Mouse (Mus musculus): ENCODE results near the gene Exosc5.

DNA sequence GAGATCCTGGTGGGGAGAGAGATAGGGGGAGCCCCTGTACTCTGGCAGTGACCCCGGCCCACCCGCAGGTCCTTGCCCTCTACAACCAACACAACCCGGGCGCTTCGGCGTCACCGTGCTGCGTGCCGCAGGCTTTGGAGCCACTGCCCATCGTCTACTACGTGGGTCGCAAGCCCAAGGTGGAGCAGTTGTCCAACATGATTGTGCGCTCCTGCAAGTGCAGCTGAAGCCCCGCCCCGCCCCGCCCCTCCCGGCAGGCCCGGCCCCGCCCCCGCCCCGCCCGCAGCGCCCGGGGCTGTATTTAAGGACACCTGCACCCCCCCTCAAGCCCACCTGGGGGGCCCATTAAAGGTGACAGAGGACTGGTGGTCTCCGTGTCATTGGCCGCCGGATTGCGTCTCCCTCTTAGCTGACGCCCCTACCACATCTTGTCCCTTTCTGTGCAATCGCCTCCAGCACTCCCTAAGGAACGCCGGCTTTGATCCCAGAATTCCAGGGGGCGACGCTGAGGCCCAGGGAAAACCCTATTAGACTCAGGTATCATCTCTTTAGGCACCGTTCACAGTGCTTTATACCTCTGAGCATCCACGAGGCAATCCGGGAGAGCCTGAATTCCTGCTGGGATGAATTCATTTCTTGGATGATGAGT is 45.9 kb downstream of the Exosc5 start:
- TF ChIP-seq EP300 (IDR thresholded peaks at IDR 0.05; ENCODE audit: low read depth) = no peak
- TF ChIP-seq CTCF (IDR thresholded peaks at IDR 0.05; ENCODE audit: low read depth) = no peak

All from liver, postnatal 0 days (tissue).